Mouse (Mus musculus) kidney, postnatal 0 days (tissue): ENCODE results near the gene Lrrk1. TPM values are rescaled to one million over a fixed set of nuclear protein-coding genes. Genes with fewer than 3 reads are reported as not detected.

Source experiments
- ATAC-seq: fragments of 200-750 bp; cut with Nextera tagmentation; replicated peaks from 2 replicates; pipeline ENCODE4 v1.8.0; 2017; ENCODE audit warnings: low read depth, moderate number of reproducible peaks, moderate TSS enrichment, moderate library complexity; ENCODE audit not compliant: low FRiP score
- DNase-seq: peaks from one replicate; pipeline ENCODE4 v3.0.0-alpha.2; 2016; ENCODE audit warnings: low spot score
- H3K27ac ChIP-seq: fragments of 300-500 bp; sonication (generic); 2 replicates; pipeline ENCODE4 v1.5.1; 2014; ENCODE audit warnings: mild to moderate bottlenecking
- H3K27me3 ChIP-seq: fragments of 300-500 bp; sonication (generic); 2 replicates; pipeline ENCODE4 v1.6.1; 2014; ENCODE audit warnings: low read length, mixed read lengths; ENCODE audit not compliant: insufficient read depth
- H3K36me3 ChIP-seq: fragments of 300-500 bp; sonication (generic); 2 replicates; pipeline ENCODE4 v1.6.1; 2014; ENCODE audit warnings: low read length, mixed read lengths; ENCODE audit not compliant: insufficient read depth
- H3K4me1 ChIP-seq: fragments of 300-500 bp; sonication (generic); replicated peaks from 2 replicates; pipeline ENCODE4 v1.6.1; 2014; ENCODE audit warnings: antibody characterized with exemption, low read length, mixed read lengths; ENCODE audit not compliant: insufficient read depth
- H3K4me2 ChIP-seq: fragments of 300-500 bp; sonication (generic); 2 replicates; pipeline ENCODE4 v1.6.1; 2014; ENCODE audit warnings: mild to moderate bottlenecking, low read length, moderate library complexity, mixed read lengths
- H3K4me3 ChIP-seq: fragments of 300-500 bp; sonication (generic); replicated peaks from 2 replicates; pipeline ENCODE4 v1.5.1; 2014; ENCODE audit warnings: low read depth, low read length
- H3K9ac ChIP-seq: fragments of 300-500 bp; sonication (generic); 2 replicates; pipeline ENCODE4 v1.6.1; 2014; ENCODE audit warnings: low read depth, low read length
- H3K9me3 ChIP-seq: fragments of 300-500 bp; sonication (generic); replicated peaks from 2 replicates; pipeline ENCODE4 v1.6.1; 2016; ENCODE audit warnings: low read length, inconsistent platforms, mixed read lengths
- CTCF ChIP-seq: IDR thresholded peaks from 2 replicates; pipeline ENCODE4 v1.5.1; 2016; ENCODE audit warnings: antibody characterized with exemption, low read depth, mild to moderate bottlenecking, moderate library complexity
- WGBS: fragments of 180-500 bp; shearing (Covaris S2); extraction: QIAGEN DNeasy Blood & Tissue Kit; methylation state at CpG from one replicate; pipeline ENCODE4 v1.1.7; 2014; 5-methylcytosine and 5-hydroxymethylcytosine counted together
- microRNA-seq: library from miRNA; unstranded; fragments of <30 nt; microRNA quantifications from one replicate; pipeline ENCODE4, GENCODE M21; 2016
- polyA plus RNA-seq: library from polyadenylated mRNA; unstranded; fragments of >200 nt; fragmentation: Nextera tagmentation; extraction: Ambion mirVana; gene quantifications from 2 replicates; pipeline ENCODE4 v1.2.1, GENCODE M21; 2015

The Lrrk1 gene
- polyA plus RNA-seq, 1 experiment from 2014 or later = 8.5 TPM

DNA sequence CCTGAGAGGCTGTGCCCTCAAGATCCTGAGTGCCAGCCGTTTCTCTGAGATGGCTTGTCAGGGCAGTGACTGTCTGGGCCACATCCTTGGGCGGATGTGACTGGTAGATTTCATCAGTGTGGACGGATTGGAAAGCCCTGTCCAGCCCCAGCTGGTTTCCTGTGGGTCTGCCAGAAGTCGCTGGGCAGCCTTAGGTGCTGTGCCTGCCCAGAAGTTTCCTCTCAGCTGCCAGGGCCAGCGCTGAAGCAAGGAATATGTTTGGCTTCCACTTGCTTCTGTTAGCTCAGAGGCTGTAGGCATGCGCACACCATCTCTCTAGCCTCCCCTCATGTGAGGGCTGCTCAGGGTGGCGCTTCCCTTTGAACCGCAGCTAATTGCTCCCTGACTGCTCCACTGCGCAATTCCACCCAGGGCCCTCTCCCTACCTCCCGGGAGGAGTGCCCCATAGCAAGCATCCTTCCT is 209.0 kb downstream of the Lrrk1 start:
- no peak for TF ChIP-seq CTCF
- H3K4me3 ChIP-seq = no peak overlapping the region
- no peak overlapping the region for H3K4me2 ChIP-seq
- WGBS = 25% methylated on average over 10 of the region's 10 CpGs
- H3K36me3 ChIP-seq = no peaks in the 10 kb centered on the region; the same call in 1 of the 2 replicates
- peak; percentile 57; the same call in 1 of the 2 replicates for ATAC-seq
- H3K27ac ChIP-seq = no peak overlapping the region
- H3K4me1 ChIP-seq = 0 out of 2 replicates have a peak, but pooled peaks cover 5% of the 10 kb centered on the region
- H3K9me3 ChIP-seq = no peaks in the 10 kb centered on the region
- 0 out of 2 replicates have a peak overlapping the region, but pooled peaks have one; percentile 13 for H3K9ac ChIP-seq
- H3K27me3 ChIP-seq = no peaks in the 10 kb centered on the region
- DNase-seq = peak; percentile 24

DNA sequence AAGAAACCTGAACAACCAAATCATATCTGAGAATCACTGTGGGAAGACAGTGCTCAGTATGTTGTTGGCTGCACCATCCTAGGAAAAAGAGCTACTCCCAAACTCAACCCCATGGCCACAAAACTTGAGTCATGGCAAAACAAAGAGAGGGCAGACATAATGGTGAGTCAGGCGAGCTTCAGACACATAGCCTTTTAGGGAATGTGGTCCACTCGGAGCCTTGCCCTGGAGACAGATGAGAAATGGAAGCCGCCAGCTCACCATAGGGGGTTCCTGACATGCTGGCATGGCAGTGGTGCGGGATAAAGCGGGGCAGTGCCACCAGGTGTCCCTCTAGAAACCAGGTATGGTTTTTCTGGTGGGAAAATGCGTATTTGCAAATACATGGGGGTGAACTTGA is 210.0 kb downstream of the Lrrk1 start:
- DNase-seq = no peak
- H3K4me2 ChIP-seq = no peak overlapping the region
- H3K9me3 ChIP-seq = no peaks in the 10 kb centered on the region
- H3K27ac ChIP-seq = no peak overlapping the region
- WGBS = 90% methylated on average over 6 of the region's 6 CpGs
- no peak overlapping the region for H3K4me3 ChIP-seq
- no peak for TF ChIP-seq CTCF
- ATAC-seq = no peak
- no peak overlapping the region for H3K9ac ChIP-seq
- H3K27me3 ChIP-seq = no peaks in the 10 kb centered on the region
- H3K4me1 ChIP-seq = 0 out of 2 replicates have a peak, but pooled peaks cover 5% of the 10 kb centered on the region
- no peaks in the 10 kb centered on the region; the same call in 1 of the 2 replicates for H3K36me3 ChIP-seq

DNA sequence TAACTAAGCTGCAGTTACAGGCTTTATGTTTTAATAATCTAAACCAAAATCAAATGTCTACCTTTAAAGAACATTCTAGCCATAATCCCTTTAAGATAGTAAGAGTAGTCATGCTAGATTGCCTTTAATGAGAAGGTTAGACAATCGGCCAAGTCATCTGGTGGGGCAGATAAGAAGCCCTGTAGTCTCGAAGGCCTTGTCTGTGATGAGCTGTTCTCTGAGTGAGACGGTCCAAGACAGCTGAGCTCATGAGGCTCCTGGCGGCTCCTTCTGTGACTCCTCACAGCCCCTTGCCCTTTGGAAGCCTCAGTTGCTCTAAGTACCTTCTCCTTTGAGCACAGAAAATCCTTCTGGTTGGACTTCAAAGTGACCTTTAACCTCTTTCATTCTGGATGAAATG is 211.2 kb downstream of the Lrrk1 start:
- no peak for DNase-seq
- no peak for TF ChIP-seq CTCF
- Histone ChIP-seq H3K27me3 (no peaks in the 10 kb centered on the region), H3K9me3 (no peaks in the 10 kb centered on the region), H3K4me1 (0 out of 2 replicates have a peak, but pooled peaks cover 5% of the 10 kb centered on the region), H3K4me2 (no peak overlapping the region), H3K27ac (no peak overlapping the region), H3K36me3 (peaks cover 6% of the 10 kb centered on the region; the same call in 1 of the 2 replicates), H3K9ac (no peak overlapping the region), H3K4me3 (no peak overlapping the region)
- no peak for ATAC-seq
- WGBS = 72% methylated on average over 4 of the region's 4 CpGs

Small RNA genes lying within 50 kb of the gene (microRNA-seq; reads per million reads assigned to microRNA genes)
- gene Mir7057 = not detected

Other genes starting within 250 kb of the Lrrk1 start
- gene Gm10974, start 22.4 kb downstream of the Lrrk1 start, polyA plus RNA-seq = not detected in 2 replicates
- gene Aldh1a3, start 39.2 kb upstream of the Lrrk1 start, polyA plus RNA-seq = 47.0 and 54.1 TPM in 2 replicates